Mouse (Mus musculus): Measurements from ENCODE around the gene Spin2f. TPM values are rescaled to one million over a fixed set of nuclear protein-coding genes. Genes with fewer than 3 reads are reported as not detected.
"Not testable (repeated sequence)": the region's sequence is repeated elsewhere in the genome, so short reads cannot be mapped to it uniquely, and the experiment has no call there.

Gene Spin2f
- total RNA-seq (2015) (not detected in 2 replicates), total RNA-seq (2017) (not detected in 2 replicates)

- ATAC-seq (ENCODE audit: poor library complexity, severe bottlenecking), result not testable (repeated sequence)
Observed at GRCm38 (mm10) chrX:31253594-31253993, at the start of gene Spin2f. TSS of gene Spin2f (plus strand) at chrX:31253894.

- not testable (repeated sequence) for ATAC-seq (ENCODE audit: poor library complexity, severe bottlenecking)
Observed at GRCm38 (mm10) chrX:31212136-31212535, 41.6 kb upstream of the Spin2f start.

GRCm38 (mm10) chrX:31223536-31223935 is 30.2 kb upstream of the Spin2f start:
- not testable (repeated sequence) for ATAC-seq (ENCODE audit: poor library complexity, severe bottlenecking)

GRCm38 (mm10) chrX:31235088-31235487 is 18.6 kb upstream of the Spin2f start:
- not testable (repeated sequence) for ATAC-seq (ENCODE audit: poor library complexity, severe bottlenecking)

GRCm38 (mm10) chrX:31241754-31242153 is 11.9 kb upstream of the Spin2f start:
- not testable (repeated sequence) for ATAC-seq (ENCODE audit: poor library complexity, severe bottlenecking)

Other genes starting within 250 kb of the Spin2f start
- not detected in 2 replicates for gene Btbd35f29, start 136.2 kb upstream of the Spin2f start, total RNA-seq (2015)
- not detected in 2 replicates for gene Btbd35f29, start 136.2 kb upstream of the Spin2f start, total RNA-seq (2017)
- gene Btbd35f26, start 82.6 kb downstream of the Spin2f start, total RNA-seq (2015), result not detected in 2 replicates
- not detected in 2 replicates for gene Btbd35f26, start 82.6 kb downstream of the Spin2f start, total RNA-seq (2017)
- not detected in 2 replicates for gene Btbd35f19, start 130.0 kb downstream of the Spin2f start, total RNA-seq (2015)
- gene Btbd35f19, start 130.0 kb downstream of the Spin2f start, total RNA-seq (2017), result not detected in 2 replicates

Data from megakaryocyte, adult 5-6 weeks (primary cell).